ENCODE assay signal across 8 mouse cellular contexts in the genomic region with DNA sequence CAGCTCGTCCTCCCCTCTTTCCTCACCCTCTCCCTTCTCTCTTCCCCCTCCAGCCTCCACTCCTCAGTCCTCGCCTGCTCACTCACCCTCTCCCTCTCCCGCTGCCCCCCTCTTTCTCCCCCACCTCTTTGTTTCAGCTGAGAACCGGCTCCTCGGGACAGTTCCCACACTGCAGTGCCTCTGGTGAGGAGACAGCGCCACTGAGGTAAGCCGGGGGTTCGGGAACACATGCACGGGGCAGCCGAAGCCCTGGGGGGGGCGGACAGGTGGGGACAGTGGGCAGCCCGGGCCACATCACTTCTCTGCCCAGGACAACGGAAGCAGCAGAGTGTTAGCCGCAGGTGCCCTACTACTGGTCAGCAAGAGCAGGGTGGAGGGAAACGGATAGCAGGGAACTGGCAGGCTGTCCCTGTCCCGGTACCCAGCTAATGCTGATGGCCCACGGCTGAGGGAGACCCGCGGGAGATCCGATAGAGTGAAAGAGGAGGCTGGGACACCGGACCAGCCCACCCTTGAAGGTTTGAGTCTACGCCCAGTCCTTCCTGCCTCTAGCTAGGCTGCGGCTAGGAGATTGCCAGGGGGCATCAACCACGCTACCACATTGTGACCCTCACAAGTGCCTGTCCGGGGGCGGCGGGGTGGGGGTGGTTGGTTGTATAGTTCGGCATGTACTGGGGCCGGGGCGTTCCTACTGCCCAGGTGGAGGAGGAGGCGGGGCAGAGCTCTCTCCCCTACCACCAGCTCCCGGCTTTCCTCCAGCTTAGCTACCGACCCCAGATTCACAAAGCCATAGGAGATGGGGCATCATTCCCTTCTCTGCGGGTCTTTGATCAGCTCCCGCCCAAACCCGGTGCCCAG. TPM values are rescaled to one million over a fixed set of nuclear protein-coding genes. Genes with fewer than 3 reads are reported as not detected.
DNase-seq lines count a peak whose midpoint lies in the region; ATAC-seq and TF ChIP-seq lines count a peak whose summit lies in the region.

No protein-coding gene starts in this region.

- TF ChIP-seq CTCF in left cerebral cortex, adult 2 months (IDR thresholded peaks at IDR 0.05) = no peak

- H3K9ac ChIP-seq in limb, embryonic 15.5 days = no peak overlapping the region

- intact Hi-C loops in left cerebral cortex, adult 2 months (cut with DNase I) = no loop called here

- DNase-seq in left cerebral cortex, adult 2 months (ENCODE audit: extremely low spot score in 1 of 2, low spot score in 2 of 2) = no peak
- DNase-seq in left cerebral cortex, adult 9 months (ENCODE audit: low spot score in 2 of 2) = no peak
- peak; percentile 72 for DNase-seq in forebrain, embryonic 10.5 days (ENCODE audit: extremely low spot score, low spot score)
- DNase-seq in retina, embryonic 14.5 days (ENCODE audit: low spot score) = peak; percentile 66
- no peak for DNase-seq in urinary bladder, postnatal 4 days (ENCODE audit: low spot score in 2 of 2)
- DNase-seq in lung, postnatal 4 days = no peak
- no peak for DNase-seq in adrenal gland, adult (ENCODE audit: inconsistent age in 2 of 2, low spot score in 1 of 2)

- WGBS in forebrain, embryonic 10.5 days = 1% methylated on average over 36 of the region's 36 CpGs
- WGBS in limb, embryonic 15.5 days = under 1% methylated on average over 36 of the region's 36 CpGs

- peaks cover 48% of the 10 kb centered on the region for H3K27me3 ChIP-seq in forebrain, embryonic 10.5 days (ENCODE audit: poor library complexity, severe bottlenecking)
- H3K27me3 ChIP-seq in limb, embryonic 15.5 days = peaks cover 62% of the 10 kb centered on the region

- H3K4me1 ChIP-seq in forebrain, embryonic 10.5 days = peaks cover 63% of the 10 kb centered on the region
- H3K4me1 ChIP-seq in limb, embryonic 15.5 days = peaks cover 15% of the 10 kb centered on the region

- ATAC-seq in limb, embryonic 15.5 days (ENCODE audit: insufficient number of reproducible peaks, low FRiP score, low TSS enrichment, low read depth) = 0 out of 2 replicates have a peak, but pooled peaks have one; percentile 21

- peak overlapping the region; percentile 16; the same call in 1 of the 2 replicates for H3K4me3 ChIP-seq in left cerebral cortex, adult 2 months
- H3K4me3 ChIP-seq in forebrain, embryonic 10.5 days = peak overlapping the region; percentile 64
- peak overlapping the region; percentile 38 for H3K4me3 ChIP-seq in limb, embryonic 15.5 days

- H3K27ac ChIP-seq in left cerebral cortex, adult 2 months = no peak overlapping the region
- H3K27ac ChIP-seq in forebrain, embryonic 10.5 days = peak overlapping the region; percentile 95
- no peak overlapping the region for H3K27ac ChIP-seq in limb, embryonic 15.5 days

- H3K4me2 ChIP-seq in limb, embryonic 15.5 days = peak overlapping the region; percentile 70

- H3K36me3 ChIP-seq in forebrain, embryonic 10.5 days (replicated peaks) = peaks cover 39% of the 10 kb centered on the region
- no peaks in the 10 kb centered on the region for H3K36me3 ChIP-seq in limb, embryonic 15.5 days

- H3K9me3 ChIP-seq in forebrain, embryonic 10.5 days = no peaks in the 10 kb centered on the region
- no peaks in the 10 kb centered on the region for H3K9me3 ChIP-seq in limb, embryonic 15.5 days

RNA-seq across cellular contexts. Expression of a gene that starts 9.2 kb away (rescaled TPM):
- total RNA-seq in left cerebral cortex, adult 2 months (2021) = 1 to 10 TPM; 4.0 to 5.0 TPM
- 6.8 and 8.0 TPM in 2 replicates for polyA plus RNA-seq in forebrain, embryonic 10.5 days (2016; fragmentation: Nextera tagmentation; extraction: Ambion mirVana)
- 2.5 TPM in 2 replicates for polyA plus RNA-seq in limb, embryonic 15.5 days (2015; fragmentation: Nextera tagmentation; extraction: Ambion mirVana)

RNA-seq across cellular contexts. Expression of a gene that starts 22.0 kb away (rescaled TPM):
- total RNA-seq in left cerebral cortex, adult 2 months (2021) = 100 to 1,000 TPM; 117 to 126 TPM
- 28.3 and 30.2 TPM in 2 replicates for polyA plus RNA-seq in forebrain, embryonic 10.5 days (2016; fragmentation: Nextera tagmentation; extraction: Ambion mirVana)
- 23.5 and 29.2 TPM in 2 replicates for polyA plus RNA-seq in limb, embryonic 15.5 days (2015; fragmentation: Nextera tagmentation; extraction: Ambion mirVana)

RNA-seq across cellular contexts. Expression of a gene that starts 50.8 kb away (rescaled TPM):
- total RNA-seq in left cerebral cortex, adult 2 months (2021) = 10 to 100 TPM; 22.2 to 26.4 TPM
- polyA plus RNA-seq in forebrain, embryonic 10.5 days (2016; fragmentation: Nextera tagmentation; extraction: Ambion mirVana) = 42.0 and 50.7 TPM in 2 replicates
- 48.6 and 52.2 TPM in 2 replicates for polyA plus RNA-seq in limb, embryonic 15.5 days (2015; fragmentation: Nextera tagmentation; extraction: Ambion mirVana)

RNA-seq across cellular contexts. Expression of a gene that starts 52.2 kb away (rescaled TPM):
- 1 to 10 TPM; 1.5 to 2.2 TPM for total RNA-seq in left cerebral cortex, adult 2 months (2021)
- 0.20 TPM in 1 of 2 replicates, not detected in the other for polyA plus RNA-seq in forebrain, embryonic 10.5 days (2016; fragmentation: Nextera tagmentation; extraction: Ambion mirVana)
- 0.26 and 0.47 TPM in 2 replicates for polyA plus RNA-seq in limb, embryonic 15.5 days (2015; fragmentation: Nextera tagmentation; extraction: Ambion mirVana)

RNA-seq across cellular contexts. Expression of a gene that starts 54.1 kb away (rescaled TPM):
- 10 to 100 TPM; 60.3 to 61.1 TPM for total RNA-seq in left cerebral cortex, adult 2 months (2021)
- polyA plus RNA-seq in forebrain, embryonic 10.5 days (2016; fragmentation: Nextera tagmentation; extraction: Ambion mirVana) = 70.9 and 71.8 TPM in 2 replicates
- 60.0 and 68.5 TPM in 2 replicates for polyA plus RNA-seq in limb, embryonic 15.5 days (2015; fragmentation: Nextera tagmentation; extraction: Ambion mirVana)

Comparison
In these comparisons a context has a peak if more than half of its experiments do, and no peak if none do; other contexts are left out.
1. DNase-seq: peak in forebrain, embryonic 10.5 days (single experiment) and retina, embryonic 14.5 days (single experiment); none in left cerebral cortex, adult 2 months (0 of 2), left cerebral cortex, adult 9 months (0 of 2), urinary bladder, postnatal 4 days (0 of 2), lung, postnatal 4 days (0 of 2) and adrenal gland, adult (0 of 2).
2. Peak in every context shown above with its lines, with median percentiles within 50 percentile points of each other: H3K4me3 ChIP-seq.